Mouse (Mus musculus): Measurements from ENCODE around the gene Sytl3.

- TF ChIP-seq CTCF (IDR thresholded peaks at IDR 0.05; ENCODE audit: control insufficient read depth, insufficient read depth, insufficient replicate concordance, low read depth, low read length) (no peak), POLR2A (IDR thresholded peaks at IDR 0.05; ENCODE audit: control insufficient read depth, low read depth, low read length) (no peak)
These were observed 120.0 kb downstream of the Sytl3 start for GRCm38 (mm10) chr17:6778771-6779509.
